Mouse (Mus musculus) neural tube, embryonic 10.5 days (tissue): ENCODE measurements at regions not wholly inside any gene's neighbourhood (a gene's known extent, or its start where the extent isn't known, plus 50 kb on each side); places are given as distances from the start of the nearest gene placed in this dataset.

Experiments used
- DNase-seq: peaks from one replicate; pipeline ENCODE4 v3.0.0-alpha.2; 2017; ENCODE audit warnings: low spot score; ENCODE audit errors: extremely low spot score

- no peak for DNase-seq
Observed at GRCm38 (mm10) chr3:41476516-41476915, 79.0 kb upstream of the Jade1 start.

- DNase-seq, result no peak
Observed at GRCm38 (mm10) chr3:41472586-41472985, 82.9 kb upstream of the Jade1 start.

DNA sequence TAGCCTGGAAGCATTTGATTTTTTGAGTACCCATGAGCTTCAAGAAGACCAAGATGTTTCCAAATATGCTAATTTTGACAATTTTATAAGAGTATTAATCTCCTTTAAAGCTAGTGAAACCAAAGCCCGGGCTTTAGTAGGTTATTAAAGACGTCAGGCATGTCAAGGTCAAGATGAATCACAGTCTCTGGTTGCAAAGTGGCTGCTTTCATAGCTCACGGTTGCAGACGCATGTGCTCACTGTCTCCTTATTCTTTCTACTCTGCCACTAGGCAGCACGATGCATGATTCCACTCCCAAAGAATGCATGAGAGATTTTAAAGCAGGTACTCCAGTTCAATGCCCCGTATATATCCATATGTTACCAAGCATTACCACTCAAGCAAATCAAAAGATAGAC is 86.4 kb upstream of the Jade1 start:
- no peak for DNase-seq

GRCm38 (mm10) chr3:41467857-41468256 is 87.7 kb upstream of the Jade1 start:
- no peak for DNase-seq

GRCm38 (mm10) chr3:41465893-41466292 is 89.6 kb upstream of the Jade1 start:
- DNase-seq, result no peak

DNA sequence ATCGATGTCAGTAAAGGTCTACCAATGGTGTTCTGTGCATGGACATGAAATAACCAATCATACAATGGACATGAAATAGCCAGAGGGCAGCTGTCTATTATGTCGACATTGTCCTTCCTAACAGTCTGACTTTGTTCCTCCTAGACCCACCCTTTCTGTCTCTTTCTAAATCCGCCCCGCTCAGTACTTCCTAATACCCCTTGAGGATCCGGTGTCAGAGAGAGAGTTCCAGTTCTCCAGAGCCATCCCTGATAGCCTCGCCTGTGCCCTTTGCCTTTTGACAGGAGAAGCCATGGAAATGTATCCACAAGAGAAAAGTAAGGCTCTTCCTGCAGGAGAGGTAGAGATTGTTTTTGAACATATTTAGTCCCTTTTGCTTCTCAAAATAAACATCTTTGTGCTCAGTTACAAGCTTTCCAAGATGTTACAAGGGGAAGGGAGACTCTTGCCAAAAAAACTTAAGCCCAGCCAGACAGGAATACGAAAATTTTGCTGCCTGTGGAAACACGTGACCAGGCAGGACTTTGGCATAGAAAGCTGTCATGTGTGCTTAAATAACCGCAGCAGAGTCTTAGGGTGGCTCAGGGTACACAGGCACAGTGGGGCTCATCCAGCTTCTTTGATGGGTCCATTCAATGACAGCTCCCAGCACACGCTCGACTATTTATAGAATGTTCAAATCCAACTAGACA is 92.4 kb upstream of the Jade1 start:
- no peak for DNase-seq

DNA sequence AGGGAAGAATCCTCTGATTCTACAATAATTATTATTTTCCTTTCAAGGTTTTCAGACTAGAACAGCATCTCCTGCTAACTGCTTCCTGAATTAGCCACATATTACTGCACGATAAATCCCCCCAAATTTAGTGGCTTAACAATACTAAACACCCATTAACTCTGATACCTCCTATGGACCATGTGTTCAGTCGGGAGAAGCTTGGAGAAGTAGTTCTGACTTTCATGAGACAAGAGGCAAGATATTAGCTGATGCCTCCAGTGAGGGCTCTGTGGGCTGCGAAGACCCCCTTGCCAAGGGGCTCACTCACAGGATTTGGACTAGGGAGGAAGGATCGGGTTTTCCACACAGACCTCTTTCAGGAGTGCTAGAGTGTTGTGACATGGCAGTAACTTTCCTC is 95.4 kb upstream of the Jade1 start:
- DNase-seq, result no peak

- DNase-seq, result no peak
Observed at GRCm38 (mm10) chr3:41458156-41458555, 97.4 kb upstream of the Jade1 start.

GRCm38 (mm10) chr3:41453525-41453924 is 102.0 kb upstream of the Jade1 start:
- no peak for DNase-seq

DNA sequence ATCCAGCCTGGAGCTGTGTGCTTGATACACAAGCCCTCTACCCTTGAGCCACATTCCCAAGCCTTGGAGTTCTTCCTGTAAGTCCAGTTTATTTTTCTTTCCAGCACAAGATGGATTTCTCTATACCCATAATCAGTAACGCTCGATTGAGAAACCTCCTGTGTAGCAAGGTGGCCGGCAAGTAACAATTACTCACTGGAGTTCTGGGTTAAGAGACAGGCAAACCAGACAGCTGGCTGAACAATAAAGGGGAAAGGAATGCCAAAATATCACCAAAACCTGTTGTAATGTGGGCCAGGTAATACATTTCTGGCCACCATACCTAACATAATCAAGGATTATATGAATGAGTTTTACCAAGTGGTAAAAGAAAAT is 102.8 kb upstream of the Jade1 start:
- DNase-seq, result no peak

DNA sequence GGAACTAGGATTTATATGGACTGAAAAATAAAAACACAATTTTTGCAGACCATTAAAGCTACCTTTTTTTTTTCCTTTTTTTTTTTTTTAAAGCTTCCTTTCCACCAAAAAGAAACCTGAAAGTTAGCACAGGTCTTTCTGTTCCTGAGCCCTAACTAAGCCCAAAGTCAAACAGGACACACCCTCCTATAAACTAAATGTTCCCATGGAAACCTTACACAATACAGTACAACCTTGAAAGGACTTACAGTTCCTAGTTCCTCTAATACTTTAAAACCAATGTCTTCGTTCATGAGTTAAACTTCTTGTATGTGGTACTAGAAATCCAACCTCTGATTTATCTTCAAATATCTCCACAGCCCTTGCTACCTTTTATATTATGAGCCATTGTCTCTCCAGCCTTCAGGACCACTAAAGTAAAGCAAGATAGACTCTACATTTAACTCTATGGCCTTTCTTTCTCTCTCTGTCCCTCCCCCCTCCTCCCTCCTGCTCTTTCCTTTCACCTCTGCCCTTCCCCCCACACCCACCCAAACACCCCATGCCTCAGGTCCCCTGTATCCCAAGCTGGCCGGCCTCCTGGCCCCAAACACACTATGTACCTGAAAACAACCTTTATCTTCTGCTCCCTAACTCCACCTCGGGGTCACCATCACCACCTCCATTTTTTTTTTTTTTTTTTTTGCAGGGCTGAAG is 103.4 kb upstream of the Jade1 start:
- DNase-seq, result no peak

- DNase-seq, result no peak
Observed at GRCm38 (mm10) chr3:41450696-41451095, 104.8 kb upstream of the Jade1 start.

GRCm38 (mm10) chr3:41444243-41444753 is 111.2 kb upstream of the Jade1 start:
- no peak for DNase-seq

GRCm38 (mm10) chr3:41436238-41436637 is 119.3 kb upstream of the Jade1 start:
- no peak for DNase-seq

GRCm38 (mm10) chr3:41433106-41433505 is 122.4 kb upstream of the Jade1 start:
- DNase-seq, result no peak

DNA sequence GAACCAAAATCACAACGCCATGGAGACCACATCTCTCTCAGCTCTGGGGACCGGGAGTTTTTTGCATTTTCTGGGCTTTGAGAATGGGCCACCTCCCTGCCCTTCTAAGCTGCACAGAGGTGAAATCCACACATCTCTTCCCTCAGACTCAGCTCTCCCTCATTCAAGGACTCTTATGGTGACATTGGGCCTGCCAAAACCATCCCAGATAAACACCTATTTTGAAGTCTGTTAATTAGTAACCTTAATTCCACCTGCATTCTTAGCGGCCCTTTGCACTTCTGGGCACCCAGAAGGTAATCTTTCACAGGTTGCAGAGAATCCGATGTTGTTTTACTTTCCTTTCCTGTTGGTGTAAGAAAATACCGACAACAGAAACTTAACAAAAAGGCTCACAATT is 123.2 kb upstream of the Jade1 start:
- DNase-seq, result no peak

DNA sequence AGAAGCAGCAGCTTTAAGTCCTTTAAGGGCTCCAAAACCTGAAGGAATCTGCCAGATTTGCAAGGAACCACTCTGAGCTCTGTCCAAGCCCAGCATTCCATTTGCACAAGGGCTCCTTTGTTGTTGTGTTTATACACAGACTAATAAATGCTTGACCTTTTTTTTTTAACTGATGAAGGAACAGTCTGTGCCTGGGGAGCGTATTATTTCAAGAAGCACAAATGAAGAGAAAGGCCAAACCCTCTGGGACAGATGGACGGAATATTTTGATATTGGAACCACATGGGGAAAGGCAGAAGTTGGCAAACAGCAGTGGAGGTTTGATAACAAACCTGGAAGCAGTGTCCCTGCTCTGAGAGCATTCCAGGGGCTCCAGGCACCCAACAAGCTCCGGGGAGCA is 125.3 kb upstream of the Jade1 start:
- DNase-seq, result no peak

- no peak for DNase-seq
Observed at GRCm38 (mm10) chr3:41426946-41427345, 128.6 kb upstream of the Jade1 start.

DNA sequence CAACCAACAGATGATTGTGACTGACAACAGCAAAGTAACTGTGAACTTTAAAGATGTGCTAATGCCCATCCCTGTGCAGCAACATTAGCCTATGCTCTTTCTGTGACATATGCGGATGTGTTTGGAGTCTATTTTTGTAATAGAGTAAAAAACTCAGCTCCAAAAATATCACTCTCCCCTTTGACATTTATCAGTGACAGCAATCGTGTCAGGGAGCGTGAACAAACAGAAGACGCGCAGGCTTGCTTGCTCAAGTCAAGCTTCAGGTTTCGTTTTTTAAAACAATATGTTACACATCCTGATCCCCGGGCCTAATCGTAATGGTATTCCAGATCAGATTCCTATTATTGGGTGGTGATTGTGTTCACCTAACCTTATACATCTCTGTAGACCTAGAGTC is 129.7 kb upstream of the Jade1 start:
- no peak for DNase-seq

- DNase-seq, result peak; percentile 23
Observed at GRCm38 (mm10) chr3:41424142-41424939, 131.2 kb upstream of the Jade1 start.

- no peak for DNase-seq
Observed at GRCm38 (mm10) chr3:41423630-41424029, 131.9 kb upstream of the Jade1 start.
